Mouse (Mus musculus) gastrocnemius, adult 8-10 months (tissue): ENCODE measurements around the gene Dus2. TPM values are rescaled to one million over a fixed set of nuclear protein-coding genes. Genes with fewer than 3 reads are reported as not detected.

Source experiments
- DNase-seq, 2 experiments: peaks; one replicate each; pipeline ENCODE4 v3.0.0; 2022; ENCODE audit warnings: low spot score in 2 of 2
- total RNA-seq, 4 experiments: library from RNA; stranded (reverse); gene quantifications; 2 replicates each; pipeline ENCODE4 v1.2.4; 2022

The Dus2 gene
- total RNA-seq, 4 experiments from 2014 or later = 10.3 to 12.7 (median 10.8) TPM

DNA sequence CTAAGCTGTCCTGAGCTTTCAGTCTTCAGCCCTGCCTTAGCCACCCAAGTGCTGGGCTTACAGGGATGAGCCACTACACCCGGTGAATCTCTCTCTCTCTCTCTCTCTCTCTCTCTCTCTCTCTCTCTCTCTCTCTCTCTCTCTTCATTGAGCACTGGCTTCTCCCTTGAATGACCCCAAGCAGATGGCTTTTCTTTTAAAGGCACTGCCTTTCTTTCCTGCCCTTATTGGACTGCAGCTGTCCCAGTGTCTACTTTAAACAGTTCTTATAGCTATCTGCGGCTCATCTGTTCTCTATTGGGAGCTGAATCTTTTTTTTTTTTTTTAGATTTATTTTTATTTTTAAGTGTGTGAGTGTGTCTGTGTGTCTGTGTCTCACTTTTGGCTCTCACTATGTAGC lies 51.9 kb downstream of the Dus2 start:
- no peak for DNase-seq

DNA sequence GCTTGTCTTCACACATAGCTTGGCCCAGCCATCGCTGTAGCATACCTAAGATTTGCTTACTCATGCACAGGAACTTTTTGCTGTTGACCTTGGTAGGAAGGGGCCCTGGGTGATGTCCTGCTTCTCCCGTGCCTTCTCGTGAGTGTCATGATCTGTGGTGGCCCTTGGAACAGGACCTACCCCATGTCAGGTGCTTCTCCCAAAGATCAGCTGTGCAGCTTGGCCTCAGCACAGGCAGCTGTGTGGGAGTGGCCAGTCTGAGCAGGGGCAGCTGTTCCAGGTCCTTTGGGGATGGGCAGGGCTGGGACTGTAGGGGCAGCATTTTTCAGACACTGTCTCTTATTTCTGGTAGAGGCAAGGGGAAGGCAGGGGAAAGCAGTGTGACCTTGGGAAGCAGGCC lies 53.0 kb downstream of the Dus2 start:
- DNase-seq = peak; percentile 48 to 54

DNA sequence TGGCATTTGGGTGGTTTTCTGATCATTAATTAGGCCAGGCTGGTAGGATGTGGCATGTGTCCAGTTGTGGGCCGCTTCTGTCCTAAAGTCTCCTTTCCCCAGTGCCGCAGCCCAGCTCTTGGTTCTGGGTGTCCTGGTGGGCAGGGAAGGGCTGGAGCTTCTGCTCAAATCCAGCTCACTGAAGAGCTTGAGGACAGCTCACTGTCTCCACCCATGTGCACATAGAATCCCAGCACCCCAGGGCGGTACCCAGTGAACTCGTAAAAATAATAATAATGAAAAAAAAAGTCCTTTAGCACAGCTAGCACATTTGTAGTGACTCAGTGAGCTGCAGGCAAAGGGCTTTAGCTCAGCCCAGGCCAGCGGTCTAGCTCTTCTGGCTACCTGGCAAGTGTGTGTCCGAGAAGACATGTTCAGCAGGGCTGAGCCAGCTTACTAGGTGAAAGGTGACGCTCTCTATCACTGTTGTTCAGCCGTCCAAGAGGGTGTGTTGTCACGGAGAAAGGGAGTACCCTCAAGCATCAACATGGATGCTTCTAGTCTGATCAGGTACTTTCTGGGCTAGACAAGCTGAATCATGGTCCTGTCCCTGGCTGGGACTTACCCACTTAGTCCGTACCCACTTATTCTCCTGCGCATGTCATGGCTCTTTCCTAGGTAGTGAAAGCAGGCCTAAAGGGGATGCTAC lies 55.9 kb downstream of the Dus2 start:
- no peak for DNase-seq

DNA sequence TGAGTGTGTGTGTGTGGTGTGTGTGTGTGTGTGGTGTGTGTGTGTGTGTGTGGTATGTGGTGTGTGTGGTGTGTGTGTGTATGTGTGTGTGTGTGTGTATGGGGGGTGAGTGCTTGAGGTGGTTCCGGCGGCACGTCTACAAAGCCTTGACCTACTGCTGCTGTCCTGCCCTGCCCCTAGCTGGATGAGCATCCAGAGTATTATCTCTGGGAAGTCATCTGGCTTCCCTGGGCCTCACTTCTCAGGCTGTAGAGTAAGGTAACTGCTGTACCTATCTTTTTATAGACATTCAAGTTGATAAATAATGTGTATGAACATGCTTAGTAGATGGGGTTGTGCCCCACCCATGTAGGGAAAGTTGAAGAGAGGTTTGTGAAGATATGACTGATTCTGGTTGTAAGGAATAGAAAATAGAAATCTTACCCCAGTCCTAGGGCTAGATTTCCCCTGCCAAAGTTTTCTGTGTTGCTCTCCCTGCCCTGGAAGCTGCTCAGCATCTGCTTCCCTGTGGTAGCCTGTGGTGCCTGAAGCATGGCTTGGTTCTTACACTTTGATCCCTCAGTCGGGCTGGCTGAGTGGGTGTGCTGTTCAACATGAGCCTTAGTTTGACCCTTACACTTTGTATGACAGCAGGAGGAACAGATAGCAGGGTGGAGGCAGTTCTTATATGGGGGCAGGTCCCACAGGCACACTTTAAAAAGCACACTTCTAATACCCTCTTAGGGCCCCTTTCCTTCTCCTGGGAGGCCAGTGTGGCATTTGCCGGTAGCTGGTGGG lies 56.9 kb downstream of the Dus2 start:
- no peak for DNase-seq

DNA sequence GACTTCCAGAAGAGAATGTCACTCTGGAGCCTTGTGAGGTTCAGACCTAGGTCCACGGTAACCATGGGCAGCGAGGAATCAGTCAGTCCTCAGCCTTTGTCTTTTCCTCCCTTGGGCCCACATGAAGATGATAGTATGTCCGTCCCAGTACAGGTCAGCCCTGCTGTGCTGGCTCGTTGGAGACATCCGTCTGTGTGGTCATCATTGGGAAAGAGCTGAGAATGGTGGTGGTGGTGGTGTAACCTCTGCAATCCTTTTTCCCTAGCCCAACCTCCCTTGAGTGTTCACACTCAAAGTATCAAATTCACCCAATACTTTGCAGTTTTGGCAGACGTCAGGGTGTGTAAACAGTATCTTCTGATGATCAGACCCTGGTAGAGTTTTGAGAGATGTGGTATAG lies 58.7 kb downstream of the Dus2 start:
- DNase-seq = no peak

DNA sequence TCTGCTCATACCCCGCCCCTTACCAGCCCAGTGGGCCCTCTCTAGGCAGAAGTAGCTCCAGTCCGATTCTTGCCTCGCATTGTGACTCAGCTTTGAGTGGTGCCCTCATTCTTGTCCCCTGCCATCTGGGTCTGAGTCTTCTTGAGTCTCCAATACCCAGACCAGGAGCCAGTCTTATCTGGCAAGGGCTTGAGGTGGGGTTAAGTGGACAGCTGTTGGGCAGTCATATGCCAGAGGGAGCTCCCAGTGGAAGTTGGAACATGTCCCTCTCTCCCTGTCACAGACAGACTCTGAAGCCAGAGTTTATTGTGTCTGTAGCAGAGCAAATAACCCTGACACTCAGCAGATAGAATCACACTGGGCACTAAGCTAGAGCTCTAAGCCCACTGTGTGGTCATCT lies 59.9 kb downstream of the Dus2 start:
- no peak for DNase-seq

DNA sequence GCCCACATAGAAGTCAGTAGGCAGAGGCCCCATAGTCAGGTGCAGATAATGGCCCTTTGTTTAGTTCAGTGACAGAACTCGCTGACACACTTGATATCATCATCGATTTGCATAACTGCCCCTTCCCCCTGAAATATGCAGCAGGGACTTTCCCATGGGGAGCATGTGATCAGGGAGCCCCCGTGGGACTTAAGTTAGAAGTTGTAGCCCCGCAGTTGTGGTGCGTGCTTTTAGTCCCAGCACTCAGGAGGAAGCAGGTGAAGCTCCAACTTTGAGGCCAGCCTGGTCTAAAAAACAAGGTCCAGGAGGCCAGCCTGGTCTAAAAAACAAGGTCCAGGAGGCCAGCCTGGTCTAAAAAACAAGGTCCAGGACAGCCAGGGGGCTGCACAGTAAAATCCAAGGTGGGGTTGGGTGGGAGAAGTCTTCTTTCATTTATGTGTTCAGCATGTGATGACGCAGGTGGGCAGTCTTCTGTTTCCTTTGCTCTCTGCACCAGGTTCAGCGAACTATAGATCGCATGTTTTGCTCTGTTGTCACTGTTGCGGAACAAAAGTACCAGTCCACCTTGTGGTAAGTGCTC lies 61.5 kb downstream of the Dus2 start:
- DNase-seq = no peak

DNA sequence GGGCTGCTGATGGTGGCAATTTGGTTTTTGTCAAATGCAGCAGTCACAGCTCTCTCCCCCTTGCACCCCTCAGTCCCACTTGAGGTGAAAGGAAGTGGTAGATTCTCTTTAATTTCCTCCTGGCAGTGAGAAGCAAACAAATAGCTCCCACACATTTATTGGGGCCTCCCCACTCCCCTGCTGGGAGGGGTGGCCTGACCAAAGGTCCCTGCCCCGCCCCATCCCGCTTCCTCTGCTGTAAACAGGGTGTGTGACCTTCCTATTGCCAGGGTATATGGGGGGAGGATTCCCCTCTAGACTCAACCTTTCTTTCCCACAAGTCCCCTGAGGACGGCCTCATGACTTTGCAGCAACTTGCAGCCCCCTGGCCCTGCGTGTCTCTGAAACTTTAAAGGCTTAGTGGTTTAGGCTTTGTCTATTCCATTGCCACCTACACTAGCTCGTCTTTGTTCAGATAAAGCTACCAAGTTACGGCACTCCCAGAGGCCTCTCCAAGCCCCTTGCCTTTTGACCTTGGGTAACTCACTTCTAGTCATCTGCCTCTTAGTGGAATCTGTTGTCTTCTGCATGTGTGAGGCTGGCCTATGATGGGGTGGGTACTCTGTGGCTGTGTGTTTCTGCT lies 63.2 kb downstream of the Dus2 start:
- DNase-seq = no peak

DNA sequence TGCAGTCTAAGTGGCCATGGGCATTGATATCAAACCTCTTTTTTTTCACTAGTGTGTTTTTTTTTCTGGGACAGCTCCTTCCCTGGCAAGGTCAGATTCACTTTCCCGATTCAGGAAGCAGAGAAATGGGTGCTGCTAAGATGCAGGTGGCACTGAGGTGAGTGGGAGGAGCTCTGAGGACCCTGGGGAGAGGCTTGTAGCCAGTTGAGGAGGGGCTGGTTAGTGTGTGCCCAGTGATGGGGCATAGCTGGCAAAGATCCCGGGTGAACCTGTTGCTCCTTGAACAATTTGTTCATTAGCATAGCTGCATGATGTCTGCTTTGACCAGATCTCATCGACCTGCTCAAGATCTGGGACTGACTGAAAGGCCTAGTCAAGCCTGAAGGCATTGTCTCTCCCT lies 63.9 kb downstream of the Dus2 start:
- no peak for DNase-seq

DNA sequence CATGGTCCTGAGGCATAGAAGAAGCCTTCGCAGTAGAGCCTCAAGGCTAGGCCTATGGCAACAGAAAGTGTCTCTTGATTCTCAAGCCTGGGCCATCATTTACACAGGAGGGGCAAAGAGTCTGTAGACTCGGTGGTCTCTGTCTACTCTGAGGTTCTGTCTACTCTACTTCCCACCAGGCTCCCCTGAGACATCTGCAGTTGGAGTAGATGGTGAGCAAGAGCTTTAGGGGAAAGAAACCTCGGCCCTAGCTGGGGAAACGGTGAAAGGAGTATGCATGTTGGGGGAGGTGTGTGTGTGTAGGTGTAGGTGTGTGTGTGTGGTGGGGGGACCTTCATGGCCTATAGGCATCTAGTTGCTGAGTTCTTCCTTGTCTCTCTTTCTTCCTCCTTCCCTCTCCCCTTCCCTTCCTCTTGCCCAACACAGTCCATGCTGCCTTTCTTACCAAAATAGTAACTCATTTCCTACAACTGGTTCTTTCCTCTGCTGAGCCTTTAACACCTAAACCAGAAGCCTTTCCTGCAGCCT lies 65.4 kb downstream of the Dus2 start:
- DNase-seq = no peak

DNA sequence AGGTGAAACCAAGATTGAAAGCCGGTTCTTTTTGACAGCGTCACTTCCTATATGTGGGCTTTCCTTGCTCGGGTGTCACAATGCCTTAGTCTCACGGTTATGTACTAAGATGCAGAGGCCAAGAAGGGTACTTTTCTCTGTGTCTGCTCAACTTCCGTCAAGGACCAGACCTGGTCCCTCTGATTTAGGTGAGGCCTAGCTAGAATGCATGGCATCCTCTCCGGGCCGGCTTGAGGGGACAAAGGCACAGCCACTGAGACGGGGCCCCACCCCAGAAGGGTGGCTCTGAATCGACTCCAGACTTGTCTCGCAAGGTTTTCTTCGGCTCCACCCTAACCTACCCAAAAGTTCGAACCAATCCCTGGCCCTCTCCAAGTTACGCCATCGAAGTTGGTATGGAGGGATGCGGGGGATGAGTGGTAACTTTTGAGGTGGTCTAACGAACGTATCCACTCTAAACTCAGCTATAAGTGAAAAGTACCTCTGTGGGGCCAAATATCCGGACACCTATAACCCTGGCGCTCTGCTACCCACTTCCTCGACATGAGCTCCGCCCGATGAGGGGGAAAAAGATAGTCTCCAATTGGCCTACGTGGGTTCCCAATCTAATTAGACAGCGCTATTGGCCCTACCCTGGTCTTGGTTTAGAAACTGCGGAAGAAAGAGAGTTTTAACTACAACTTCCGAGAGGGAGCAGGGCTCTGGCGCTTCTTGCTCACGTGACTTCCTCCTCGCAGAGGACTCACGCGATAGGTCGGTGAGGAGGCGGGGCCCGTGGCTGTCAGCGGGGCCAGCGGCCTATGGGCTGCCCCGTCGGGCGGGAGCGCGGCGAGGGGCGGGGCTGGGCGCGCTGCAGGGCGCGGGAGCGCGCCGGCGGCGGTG lies 67.8 kb downstream of the Dus2 start, which contains the start of gene Nfatc3:
Gene Nfatc3, plus strand, starts transcription at position 110 of the 882 bp plus-strand sequence.
- DNase-seq = peak; percentile 90 to 96

DNA sequence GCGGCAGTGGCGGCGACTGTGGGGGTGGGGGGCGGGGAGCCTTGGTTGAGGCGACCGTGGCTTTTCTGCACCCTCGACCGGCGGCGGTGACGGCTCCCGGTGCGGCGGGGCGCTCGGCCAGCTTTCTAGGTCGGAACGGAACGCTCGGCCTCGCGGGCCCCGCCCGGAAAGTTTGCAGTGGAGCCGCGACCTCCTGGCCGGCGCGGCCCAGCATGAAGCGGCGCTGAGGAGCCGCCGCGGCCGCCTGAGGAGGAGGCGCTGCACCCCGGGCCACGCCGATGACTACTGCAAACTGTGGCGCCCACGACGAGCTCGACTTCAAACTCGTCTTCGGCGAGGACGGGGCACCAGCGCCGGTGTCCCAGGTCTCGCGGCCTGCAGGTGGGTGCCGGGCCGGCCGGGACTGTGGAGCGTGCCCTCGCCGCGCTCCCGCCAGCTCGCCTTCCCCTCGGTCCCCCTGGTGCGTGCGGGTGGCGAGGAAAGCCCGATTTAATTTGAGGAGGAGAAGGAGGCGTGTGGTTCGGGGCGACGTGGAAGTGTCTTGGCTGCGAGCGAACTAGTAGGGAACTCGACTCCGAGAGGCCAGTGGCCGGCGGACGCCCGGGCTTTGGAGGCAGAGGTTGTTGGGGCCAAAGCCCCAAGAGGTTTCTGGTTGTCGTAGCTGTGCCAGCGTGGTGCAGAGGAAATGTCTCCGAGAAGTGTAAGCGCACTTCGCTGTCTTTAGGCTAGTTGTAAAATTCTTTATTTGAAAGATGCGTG lies 68.7 kb downstream of the Dus2 start:
- DNase-seq = peak; percentile 39 to 51

DNA sequence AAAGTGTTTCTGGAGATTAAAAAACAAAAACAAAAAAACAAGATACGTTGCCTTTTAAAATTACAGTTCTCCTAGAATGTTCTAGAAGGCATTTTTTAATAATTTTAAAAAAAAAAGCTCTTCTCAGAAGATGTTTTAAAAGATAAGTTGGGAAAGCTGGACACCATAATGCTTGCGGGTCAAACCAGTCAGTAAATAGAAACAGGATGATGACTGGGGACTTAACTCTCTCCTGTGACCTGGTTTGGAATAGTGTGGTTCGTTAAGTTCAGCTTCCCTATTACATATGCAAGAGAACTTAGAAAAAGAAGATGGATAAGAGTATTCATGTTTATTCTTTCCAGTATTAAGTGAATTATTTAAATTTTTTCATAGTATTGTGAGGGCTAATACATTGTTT lies 69.4 kb downstream of the Dus2 start:
- DNase-seq = no peak

DNA sequence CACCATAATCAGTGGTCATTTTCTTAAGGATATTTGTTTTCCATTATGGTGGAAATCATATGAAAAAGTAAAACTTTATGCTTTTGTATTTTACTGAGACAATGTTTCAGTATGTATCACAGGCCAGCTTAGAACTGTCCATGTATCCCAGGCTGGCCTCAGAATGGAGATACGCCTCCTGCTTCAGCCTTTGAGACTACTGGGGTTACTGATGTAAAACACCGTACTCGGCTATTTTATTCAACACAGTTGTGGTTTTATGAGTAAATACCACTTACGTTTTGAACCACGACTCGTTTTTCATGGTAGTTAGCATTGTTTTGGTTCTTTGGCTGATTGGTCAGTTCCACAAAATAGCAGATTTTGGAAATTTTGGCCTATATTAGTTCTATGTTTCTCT lies 70.5 kb downstream of the Dus2 start:
- no peak for DNase-seq

DNA sequence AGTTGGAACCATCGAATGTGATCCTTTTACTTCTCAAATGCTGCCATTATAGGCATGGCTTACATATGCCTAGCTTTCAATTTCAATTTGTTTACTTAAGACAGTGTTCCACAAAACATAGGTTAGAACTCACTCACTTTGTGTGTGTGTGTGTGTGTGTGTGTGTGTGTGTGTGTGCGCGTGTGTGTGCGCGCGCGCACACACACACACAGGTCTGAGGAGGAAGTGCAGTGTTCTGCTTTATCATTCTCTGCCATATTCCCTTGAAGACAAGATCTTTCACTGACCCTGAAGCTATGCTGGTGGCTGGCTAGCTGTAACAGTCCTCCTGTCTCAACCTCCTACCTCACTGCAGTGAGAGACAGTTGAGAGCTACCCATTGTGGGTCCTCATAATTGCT lies 71.9 kb downstream of the Dus2 start:
- no peak for DNase-seq

DNA sequence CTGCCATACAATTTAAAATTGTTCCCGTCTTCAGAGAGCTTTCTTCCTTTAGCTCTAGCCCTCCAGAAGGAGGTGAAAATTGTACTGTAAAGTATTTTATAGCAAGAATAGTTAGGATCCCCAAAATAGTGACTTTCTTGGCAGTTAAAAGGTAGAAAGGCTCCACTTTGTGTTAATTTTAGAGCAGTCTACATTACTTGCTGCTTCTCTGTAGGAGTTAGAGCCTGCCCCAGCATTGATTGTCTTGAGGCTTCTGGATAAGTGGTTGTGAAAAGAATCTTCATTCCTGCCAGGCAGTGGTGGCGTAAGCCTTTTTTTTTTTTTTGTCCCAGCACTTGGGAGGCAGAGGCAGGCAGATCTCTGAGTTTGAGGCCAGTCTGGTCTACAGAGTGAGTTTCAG lies 75.6 kb downstream of the Dus2 start:
- DNase-seq = no peak

DNA sequence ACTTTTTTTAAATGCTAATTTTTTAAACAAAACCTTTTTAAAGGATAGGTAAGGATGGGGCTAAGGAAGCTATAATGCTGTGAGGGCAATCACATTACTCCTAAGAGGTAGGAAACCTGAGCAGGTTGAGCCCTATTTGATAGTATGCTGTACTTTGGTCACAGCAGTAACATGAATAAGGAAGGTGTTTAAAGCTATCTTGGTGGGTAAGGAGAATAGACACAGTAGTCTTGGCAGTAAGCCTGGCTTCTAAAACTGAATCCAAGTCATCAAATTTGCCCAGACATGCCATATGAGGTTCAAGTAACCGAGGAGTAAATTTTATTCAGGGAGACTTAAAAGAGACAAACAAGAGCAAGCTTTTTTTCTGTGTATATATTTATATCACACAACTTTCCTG lies 78.4 kb downstream of the Dus2 start:
- no peak for DNase-seq

DNA sequence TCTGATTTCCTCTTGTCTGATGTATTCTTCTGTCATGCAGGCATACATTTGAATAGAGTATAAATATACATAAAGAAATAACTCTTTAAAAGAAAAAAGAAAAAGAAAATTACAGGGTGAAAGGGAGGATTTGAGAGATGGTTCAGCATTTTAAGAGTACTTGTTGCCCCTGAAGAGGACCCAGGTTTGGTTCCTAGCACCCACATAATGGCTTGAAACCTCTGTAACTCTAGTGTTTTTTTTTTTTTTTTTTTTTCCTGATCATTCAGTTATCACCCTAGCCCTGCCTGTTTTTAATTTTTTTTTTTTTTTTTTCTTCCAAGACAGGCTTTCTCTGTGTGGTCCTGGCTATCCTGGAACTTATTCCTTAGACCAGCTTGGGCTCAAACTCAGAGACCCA lies 81.0 kb downstream of the Dus2 start:
- DNase-seq = no peak

DNA sequence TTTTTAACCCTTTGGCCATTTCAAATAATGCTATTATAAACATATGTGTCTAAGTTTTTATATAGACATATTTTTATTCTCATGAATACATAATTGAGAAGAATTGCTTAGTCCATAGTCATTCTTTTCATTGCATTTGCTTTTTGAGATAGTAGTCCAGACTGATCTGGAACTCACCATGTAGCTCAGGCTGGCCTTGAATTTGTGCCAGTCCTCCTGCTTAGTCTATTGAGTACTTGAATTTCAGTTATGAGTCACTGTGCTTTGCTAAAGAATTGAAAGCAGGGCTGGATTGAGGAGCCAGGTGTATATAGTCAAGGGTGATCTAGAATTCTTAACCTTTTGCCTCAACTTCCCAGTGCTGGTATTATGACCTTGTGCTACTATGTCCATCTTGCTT lies 83.1 kb downstream of the Dus2 start:
- no peak for DNase-seq

DNA sequence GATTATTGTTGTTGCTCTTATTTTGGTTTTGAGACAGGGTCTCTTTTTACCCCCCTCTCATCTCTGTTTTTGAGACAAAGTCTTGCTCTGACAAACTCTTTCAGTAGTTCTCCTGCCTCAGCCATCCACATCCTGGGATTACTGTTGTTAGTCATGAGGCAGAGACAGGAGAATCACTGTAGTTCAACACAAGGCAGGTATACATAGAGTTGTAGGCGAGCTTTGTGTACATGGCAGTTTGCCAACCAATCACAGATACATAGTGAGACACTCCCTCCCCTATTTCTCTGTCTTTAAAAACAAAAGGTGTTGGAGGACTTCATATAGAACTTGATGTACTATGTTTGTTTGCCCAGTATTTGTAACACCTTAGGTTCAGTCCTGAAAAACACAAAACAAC lies 83.5 kb downstream of the Dus2 start:
- DNase-seq = no peak
